Mouse (Mus musculus) frontal cortex, postnatal 25 days (tissue): ENCODE measurements around the gene Art3.

Experiments used
- DNase-seq, 2 experiments: peaks; one replicate each; pipeline ENCODE4 v3.0.0; 2022; ENCODE audit warnings: low spot score in 2 of 2

Art3 gene

DNA sequence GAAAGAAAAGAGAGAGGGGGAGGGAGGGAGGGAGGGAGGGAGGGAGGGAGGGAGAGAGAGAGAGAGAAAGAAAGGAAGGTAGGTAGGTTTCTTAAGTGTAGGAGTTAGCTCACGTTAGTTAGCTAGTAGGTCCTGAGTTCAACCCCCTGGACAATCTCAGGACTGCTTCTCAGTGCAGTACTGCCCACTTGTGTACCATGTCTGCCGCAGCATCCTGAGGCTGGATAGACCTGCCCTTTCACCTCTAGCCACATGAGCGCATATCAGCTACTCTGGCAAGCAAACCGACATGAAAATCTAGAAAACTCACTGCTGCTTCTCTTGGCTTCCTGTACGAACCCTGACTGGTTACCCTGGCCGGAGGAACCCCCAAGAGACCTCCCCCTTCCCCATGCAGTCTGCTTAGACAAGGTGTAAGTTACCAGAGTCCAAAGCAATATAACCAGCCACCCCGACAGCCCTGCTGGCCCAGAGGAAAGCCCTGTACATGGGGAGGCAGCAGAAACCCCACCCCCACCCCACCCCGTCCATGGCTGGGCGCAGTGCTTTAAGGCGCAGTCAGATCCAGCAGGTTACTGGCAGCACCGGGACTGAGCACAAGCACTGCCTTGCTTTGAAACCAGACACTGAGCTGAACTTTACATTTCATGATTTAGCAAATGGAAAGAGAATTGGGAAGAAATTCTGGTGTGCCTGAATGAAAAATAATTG is 81.8 kb downstream of the Art3 start:
- DNase-seq: no peak

DNA sequence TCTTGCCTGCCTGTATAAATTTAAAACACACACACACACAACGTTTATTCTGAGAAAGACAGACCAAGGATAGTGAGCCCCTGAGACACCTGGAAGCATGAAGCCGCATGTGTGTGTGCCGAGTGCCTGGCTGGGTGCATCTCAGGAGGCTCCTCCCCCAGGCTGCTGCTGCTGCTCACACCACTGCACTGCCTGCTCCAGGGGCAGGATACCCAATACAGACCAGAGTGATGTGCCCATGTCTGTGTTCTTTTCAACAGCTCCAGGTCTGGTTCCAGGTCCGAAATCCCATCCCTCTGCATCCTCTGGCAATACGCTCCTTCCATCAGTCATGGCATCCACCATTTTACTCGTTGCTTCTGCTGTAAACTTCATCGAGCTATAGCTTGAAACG is 82.4 kb downstream of the Art3 start:
- no peak for DNase-seq

DNA sequence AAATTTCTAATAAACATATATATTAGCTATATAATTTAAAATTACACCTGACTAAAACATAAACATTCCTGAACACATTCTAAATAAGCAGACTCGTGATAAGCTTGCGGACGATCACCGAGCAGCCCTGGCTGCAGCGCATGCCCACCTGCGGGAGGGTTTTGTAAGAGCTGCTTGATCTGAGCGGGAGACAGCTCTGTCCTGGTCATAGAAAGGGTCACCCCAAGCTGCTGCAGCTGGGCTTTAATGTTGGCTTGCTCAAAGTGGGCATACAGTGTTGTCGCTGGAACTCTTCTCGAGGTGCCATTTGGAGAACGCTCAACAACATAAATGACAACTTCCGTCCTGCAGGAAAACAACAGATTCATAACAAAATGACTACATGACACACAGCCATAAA is 92.5 kb downstream of the Art3 start:
- DNase-seq: no peak

DNA sequence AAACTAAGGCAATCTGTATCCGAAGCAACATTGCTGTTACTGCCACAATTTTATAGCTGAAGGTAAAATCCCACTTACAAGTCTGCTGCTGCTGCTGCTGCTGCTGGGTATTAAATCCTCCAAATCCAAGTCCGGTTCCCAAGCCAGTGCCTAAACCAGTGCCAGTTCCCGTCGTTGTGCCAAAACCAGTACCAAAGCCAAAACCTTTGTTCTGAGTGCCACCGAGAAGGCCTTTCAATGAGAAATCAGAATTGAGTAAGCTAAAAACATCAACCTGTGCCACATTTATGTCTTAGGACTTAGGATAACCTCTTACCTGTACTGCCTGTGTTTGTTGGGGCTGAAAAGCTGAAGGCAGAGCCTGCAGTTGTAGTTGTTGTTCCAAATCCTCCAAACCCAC is 99.1 kb downstream of the Art3 start:
- DNase-seq: no peak

DNA sequence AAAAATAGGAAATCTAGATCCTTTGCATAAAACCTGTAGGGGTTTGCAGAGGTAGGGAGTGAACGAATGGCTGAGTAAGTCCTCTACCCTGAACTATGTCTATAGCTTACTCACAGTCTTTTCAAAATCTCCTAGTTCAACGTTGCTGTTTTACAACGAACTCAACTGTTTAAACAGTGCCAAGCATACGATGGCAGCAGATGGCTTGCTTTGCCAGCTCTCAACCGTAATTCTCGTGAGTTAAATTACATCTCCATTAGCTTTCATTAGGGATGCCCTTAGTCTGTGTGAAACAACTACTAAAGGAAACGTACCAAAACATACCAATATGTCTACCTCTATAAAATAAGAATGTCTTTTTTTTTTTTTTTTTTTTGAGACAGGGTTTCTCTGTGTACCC is 100.0 kb downstream of the Art3 start:
- no peak for DNase-seq

DNA sequence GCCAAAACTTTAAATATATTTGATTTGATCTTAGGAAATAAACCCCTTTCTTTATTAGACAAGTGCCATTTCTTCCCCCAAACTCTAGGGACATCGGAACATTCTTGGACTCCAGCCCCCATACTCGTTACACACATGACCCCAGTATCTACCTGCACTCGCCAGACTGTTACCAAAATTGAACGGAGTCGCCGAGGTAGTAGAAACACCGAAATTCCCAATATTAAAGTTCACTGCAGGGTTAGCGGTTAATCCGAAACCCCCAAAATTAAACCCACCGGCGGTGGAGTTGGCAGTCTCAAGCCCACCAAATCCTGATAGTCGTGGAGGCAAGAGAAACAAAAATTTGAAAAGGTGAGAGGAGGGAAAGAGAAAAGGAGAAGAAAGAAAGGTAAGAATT is 102.4 kb downstream of the Art3 start:
- DNase-seq: no peak

DNA sequence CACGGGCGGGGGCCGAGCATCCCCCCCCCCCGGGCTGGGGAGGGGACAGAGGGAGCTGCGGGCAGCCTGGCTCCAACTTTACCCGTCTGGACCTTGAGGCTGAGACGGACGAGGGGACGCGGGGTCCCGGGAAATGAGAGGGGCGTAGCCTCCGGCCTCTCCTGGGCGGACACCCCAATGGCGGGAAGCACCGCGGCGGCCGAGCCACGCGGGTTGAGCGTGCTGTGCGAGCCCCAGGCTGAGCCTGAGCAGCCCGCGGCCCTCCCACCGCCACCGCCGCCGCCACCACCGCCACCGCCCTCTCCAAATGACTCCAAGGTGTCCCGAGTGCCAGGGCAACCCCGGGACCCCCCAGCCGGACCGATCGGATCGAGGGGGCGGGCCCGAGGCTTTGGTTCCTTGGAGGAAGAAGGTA is 103.0 kb downstream of the Art3 start:
- no peak for DNase-seq

DNA sequence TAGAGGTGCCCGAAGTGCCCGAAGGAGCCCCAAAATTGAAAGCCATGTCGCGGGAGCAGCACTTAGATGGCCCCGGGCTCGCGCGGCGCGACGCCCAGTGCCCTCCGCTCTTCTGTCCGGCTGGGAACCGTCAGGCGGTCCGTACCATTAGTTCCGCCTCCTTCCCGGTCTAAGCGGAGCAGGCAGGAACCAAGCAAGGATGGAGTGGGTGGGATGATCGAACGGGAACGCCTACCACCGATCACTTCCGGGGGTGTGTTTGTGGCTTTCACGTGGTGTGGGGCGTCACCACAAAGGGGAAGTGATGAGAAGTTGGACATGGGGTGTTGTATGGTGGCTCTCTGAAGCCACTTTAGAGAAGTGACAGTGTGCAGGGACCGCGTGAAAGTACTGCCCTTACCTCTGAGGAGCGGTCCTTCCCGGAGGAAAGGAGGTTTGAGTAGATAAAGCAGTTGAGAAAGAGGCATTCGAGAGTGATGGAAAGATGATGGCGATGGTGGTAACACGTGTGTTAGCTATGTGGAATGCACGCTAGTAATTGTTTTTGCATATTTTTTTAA is 103.5 kb downstream of the Art3 start, which contains the start of gene Nup54:
Nup54 (minus strand) TSS at position 195 of the 560 bp plus-strand sequence.
- peak; percentile 90 to 93 for DNase-seq

DNA sequence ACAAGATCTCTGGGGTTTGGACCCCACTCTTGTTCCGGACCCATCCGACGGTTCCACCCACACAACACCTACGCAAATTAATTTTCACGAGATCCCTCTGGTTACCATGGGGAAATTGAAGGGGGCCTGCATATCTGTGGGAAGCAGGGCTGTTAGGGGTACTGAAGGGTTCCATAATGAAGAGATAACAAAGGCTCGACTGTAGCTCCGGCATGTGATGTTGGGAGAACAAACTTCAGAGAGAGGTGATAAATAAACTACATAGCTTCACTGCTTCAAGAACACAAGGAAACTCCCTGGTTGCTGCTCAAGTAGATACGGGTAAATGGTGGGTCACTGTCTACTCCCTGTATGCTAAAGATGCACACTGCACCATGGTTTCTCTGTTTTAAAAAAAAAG is 106.9 kb downstream of the Art3 start:
- no peak for DNase-seq

DNA sequence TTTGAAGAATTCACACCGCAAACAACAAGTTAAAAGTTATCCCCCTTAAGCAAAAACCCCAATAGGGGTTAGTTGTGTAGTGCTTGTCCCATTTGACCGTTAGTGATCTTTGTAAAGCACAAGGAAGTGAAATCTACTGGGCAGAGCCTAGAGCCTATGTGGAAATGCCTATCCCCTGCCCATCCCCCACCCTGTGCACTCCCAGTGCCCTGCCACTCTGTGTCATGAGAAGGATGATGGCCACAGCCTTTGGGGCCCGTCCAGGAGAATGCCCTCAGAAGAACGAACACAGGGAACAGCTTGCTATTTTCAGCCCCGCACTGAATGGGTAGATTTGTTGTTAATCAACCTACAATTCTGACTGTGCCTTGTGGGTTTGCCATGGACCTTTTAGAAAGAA is 109.9 kb downstream of the Art3 start:
- DNase-seq: no peak

DNA sequence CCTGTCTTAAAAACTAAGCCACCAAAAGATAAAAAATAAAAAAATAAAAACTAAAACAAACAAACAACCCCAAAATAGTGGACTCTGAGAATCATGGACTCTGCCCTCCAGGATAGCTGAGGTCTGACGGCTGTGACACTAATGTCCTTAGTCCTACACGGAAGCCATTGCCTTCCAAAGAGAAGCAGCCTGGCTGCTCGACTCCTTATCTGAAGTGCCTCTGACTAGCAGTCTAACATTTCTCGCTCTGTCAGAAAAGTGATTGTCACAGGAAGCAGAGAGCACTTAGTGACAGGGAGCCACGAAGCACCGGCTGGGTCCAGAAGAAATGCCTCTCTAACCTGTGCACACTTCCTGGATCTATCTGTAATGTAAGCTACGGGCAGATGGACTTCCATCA is 111.3 kb downstream of the Art3 start:
- no peak for DNase-seq

DNA sequence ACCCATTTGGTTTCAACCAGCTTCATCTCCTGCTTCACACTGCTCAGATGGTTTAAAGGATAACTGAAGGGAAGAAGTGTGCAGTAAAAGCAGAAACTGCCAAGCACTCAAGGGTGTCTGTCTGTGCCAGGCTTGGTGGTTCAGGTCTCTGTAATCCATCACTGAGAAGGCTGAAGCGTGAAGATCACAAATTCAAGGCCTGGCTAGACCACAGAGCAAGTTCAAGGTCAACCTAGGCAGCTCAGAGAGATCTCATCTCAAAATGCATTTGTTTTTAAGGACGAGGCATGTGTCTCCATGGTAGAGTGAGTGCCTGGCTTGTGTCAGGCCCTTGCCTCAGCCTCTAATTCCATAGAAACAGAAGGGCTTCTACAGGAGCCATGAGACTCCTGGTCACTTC is 113.4 kb downstream of the Art3 start:
- DNase-seq: no peak

DNA sequence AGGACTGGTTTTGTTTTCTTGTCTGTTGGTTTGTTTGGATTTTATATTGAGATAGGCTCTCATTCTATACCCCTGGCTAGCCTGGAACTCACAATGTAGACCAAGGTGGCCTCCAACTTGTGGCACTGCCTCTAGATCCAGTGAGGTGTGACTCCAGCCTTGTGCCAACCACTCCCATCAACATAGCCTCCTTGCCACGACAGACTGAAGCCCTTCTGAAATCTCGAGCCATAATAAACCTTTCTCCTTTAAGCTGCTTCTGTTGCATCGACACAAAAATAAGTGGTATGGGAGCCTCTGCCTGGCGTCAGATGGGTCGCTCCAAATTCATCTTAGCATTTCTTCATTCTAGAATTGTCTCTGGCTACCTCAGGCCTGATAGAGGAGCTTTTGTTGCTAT is 115.1 kb downstream of the Art3 start:
- DNase-seq: no peak

DNA sequence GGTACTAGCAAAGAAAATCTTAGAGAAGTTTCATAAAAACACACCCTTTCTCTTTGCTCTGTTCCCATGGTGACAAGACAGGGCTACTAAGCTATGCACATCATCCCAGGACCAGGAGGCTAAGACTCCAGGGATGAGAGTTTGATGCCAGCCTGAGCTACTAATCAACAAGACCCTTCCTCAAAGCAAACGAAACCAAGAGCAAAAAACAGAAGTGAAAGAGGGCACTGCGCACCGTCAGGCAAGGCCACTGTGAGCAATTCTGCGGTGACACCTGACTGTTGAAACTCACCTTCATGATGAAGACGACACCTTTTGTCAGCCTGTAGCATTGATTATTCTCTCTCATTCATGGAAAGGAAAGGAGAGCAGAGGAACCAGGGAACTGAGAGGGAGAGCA is 121.2 kb downstream of the Art3 start:
- DNase-seq: no peak

DNA sequence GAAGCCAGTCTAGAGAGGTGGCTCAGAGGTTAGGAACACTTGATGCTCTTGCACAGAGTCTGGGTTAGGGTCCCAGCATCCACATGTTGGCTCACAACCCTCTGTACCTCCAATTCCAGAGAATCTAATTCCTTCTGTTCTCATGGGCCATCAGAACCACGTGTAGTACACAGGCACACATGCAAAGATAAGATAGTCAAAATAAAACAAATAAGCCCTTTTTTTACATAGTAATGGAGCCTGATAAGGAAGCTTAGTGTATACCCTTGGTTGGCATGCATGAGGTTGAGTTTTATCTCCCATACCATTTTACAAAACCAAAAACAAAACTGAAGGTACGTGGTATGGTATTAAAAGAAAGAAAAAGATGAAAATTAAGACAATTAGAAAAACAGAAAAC is 125.8 kb downstream of the Art3 start:
- DNase-seq: no peak

DNA sequence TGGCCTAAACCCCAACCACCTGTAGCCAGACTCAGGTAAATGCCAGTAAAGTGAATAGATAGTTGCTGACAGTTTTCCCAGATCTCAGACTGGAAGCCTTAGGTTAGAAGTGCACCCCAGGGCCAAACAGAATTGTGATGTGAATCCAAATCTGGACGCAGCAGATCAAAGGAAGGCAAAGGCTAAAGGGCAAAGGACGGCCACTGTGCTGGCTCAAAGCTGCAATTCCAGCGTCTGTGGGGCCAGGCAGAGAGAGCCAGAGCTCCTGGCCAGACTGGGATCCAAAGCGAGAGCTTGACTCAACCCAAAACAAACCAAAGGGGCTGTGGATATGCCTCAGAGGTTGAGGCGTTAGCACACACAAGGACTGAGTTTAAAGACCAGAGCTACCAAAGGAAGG is 127.1 kb downstream of the Art3 start:
- no peak for DNase-seq

DNA sequence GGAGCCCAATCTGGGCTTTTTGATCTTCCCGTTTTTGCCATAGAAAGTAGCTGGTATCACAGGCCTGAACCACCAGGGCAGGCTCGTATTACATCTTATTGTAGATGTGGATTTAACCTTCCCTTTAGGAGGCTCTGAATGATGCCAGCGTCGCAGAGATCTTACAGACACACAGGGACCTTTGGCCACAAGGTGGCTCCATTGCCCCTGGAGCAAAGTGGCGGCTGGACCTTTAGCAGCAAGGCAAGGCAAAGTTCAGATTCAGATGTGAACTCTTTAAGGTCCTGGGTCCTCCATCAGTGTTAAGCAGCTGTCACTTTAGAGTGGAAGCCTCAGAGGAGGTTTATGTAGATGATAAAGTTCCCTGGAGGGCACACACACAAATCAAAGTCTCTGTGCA is 129.7 kb downstream of the Art3 start:
- DNase-seq: peak; percentile 24 to 48
